Mouse (Mus musculus): ENCODE measurements around the gene Npffr2. TPM values are rescaled to one million over a fixed set of nuclear protein-coding genes. Genes with fewer than 3 reads are reported as not detected.

The Npffr2 gene
- not detected for total RNA-seq (2023)

DNA sequence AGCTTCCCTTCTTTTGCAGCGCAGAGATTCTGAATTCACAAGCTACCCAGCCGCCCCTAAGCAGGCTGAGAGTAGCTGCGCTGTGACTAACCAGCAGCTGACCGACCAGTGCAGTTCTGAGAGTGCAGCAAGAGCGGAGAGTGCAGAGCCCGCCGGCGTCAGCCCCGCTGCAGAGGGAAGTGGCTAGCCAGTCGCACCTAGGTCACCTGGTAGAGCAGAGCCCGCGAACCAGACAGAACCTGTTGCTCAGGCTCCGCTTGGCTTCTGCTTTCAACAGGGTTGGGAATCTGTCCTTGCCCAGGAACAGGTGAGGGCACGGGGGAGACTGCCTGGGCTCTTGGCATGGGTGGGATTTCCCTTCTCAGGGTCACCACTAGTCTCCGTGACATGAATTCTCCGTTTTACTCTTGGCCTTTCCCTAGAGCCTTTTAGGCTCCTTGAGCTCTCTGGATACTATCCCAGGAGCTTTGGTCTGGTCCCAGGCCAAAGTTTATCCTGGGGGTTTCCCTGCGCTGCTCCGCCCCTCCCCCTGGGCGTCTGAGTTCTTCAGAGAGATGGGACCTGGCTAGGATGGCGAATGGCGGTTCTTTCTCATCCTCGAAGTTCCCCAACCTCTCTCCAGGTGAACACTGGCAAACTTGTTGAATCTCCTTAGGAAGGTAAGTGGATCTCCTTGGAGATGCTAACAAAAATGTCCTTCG is at the start of gene Npffr2:
Npffr2 (plus strand) TSS at position 552 of the 701 bp plus-strand sequence.

Other genes with a start within 250 kb of the Npffr2 start
- gene Gc, start 69.5 kb upstream of the Npffr2 start, total RNA-seq (2023): not detected

Measured in CD4-positive naive resting alpha-beta T cell, adult 76 days (primary cell).